ENCODE assay signal across 24 mouse cellular contexts in the genomic region with DNA sequence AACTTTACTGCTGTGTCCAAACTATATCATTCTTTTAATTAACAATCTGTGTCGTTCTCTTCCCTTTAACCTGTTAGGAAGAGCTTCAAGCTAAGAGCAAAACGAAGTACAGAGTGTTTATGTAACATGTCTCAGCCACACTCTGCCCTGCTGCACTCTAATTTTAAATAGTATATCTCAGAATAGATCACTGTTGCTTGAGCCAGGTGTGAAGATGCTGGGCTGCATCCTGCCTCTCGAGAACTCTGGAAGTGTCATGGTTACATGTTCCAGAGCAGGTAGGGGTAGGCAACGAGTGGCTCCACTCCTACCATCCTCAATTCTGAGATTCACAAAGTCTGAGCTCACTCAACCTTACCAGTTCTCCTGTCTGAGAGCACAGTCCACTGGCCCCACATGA.
DNase-seq lines count a peak whose midpoint lies in the region; TF ChIP-seq lines count a peak whose summit lies in the region.
"Had no signal": no experiment of that assay in that cellular context is flagged by ENCODE, and none has a peak within 500 bp of the region (broad histone marks: within the 10 kb centered on the region; RNA-seq: fewer than 3 reads in every experiment).

No protein-coding gene starts in this region.

- no peaks in the 10 kb centered on the region for H3K27me3 ChIP-seq in limb, embryonic 10.5 days (ENCODE audit: low read depth, poor library complexity, severe bottlenecking)
- H3K27me3 ChIP-seq: embryonic facial prominence, embryonic 12.5 days; embryonic facial prominence, embryonic 15.5 days; forebrain, embryonic 12.5 days had no signal

- peak overlapping the region; percentile 50 for H3K27ac ChIP-seq in left cerebral cortex, adult 2 months
- no peak overlapping the region for H3K27ac ChIP-seq in limb, embryonic 10.5 days
- H3K27ac ChIP-seq: embryonic facial prominence, embryonic 12.5 days; embryonic facial prominence, embryonic 15.5 days; forebrain, embryonic 12.5 days; gastrocnemius, adult 2 months; heart, adult 2 months; heart, embryonic 10.5 days; heart, embryonic 13.5 days; hindbrain, embryonic 14.5 days; hindbrain, postnatal 0 days had no signal

- no peak overlapping the region for H3K4me3 ChIP-seq in left cerebral cortex, adult 2 months
- no peak overlapping the region for H3K4me3 ChIP-seq in limb, embryonic 10.5 days
- H3K4me3 ChIP-seq: embryonic facial prominence, embryonic 12.5 days; embryonic facial prominence, embryonic 15.5 days; forebrain, embryonic 12.5 days; gastrocnemius, adult 2 months; heart, adult 2 months; heart, embryonic 10.5 days; heart, embryonic 13.5 days had no signal

- peak; percentile 24 to 29 for DNase-seq in frontal cortex, postnatal 36 days (ENCODE audit: low spot score in 2 of 2)
- DNase-seq in frontal cortex, postnatal 14 days (ENCODE audit: low spot score in 2 of 2) = no peak
- DNase-seq in left cerebral cortex, adult 2 months (ENCODE audit: extremely low spot score in 1 of 2, low spot score in 2 of 2) = peak in 1 of 2 experiments; percentile 31
- no peak for DNase-seq in left cerebral cortex, adult 8-10 months (ENCODE audit: low spot score in 2 of 2)
- peak; percentile 58 for DNase-seq in brain, adult 2 months (ENCODE audit: low read depth, low spot score)
- DNase-seq in limb, embryonic 10.5 days (ENCODE audit: low spot score) = peak; percentile 8
- DNase-seq in cerebellum, postnatal 36 days = no peak
- DNase-seq: adrenal gland, adult 2 months; adrenal gland, postnatal 14 days; cerebellum, adult 11-12 months; cerebellum, adult 8-10 months; cerebellum, postnatal 14 days; gastrocnemius, adult 2 months; gastrocnemius, postnatal 14 days; heart, adult 2 months; heart, postnatal 14 days; heart, postnatal 4 days had no signal

- peaks cover 15% of the 10 kb centered on the region for H3K4me1 ChIP-seq in limb, embryonic 10.5 days
- H3K4me1 ChIP-seq: embryonic facial prominence, embryonic 12.5 days; embryonic facial prominence, embryonic 15.5 days; heart, embryonic 10.5 days; heart, embryonic 13.5 days had no signal

- H3K9me3 ChIP-seq in limb, embryonic 10.5 days (replicated peaks) = no peaks in the 10 kb centered on the region
- H3K9me3 ChIP-seq: embryonic facial prominence, embryonic 12.5 days; embryonic facial prominence, embryonic 15.5 days; forebrain, embryonic 12.5 days; heart, embryonic 10.5 days; heart, embryonic 13.5 days had no signal

- 73% methylated on average over 4 of the region's 4 CpGs for WGBS in limb, embryonic 10.5 days

- TF ChIP-seq CTCF in left cerebral cortex, adult 2 months (IDR thresholded peaks at IDR 0.05) = no peak

- intact Hi-C loops in left cerebral cortex, adult 2 months (cut with DNase I) = no loop called here

- no peaks in the 10 kb centered on the region for H3K36me3 ChIP-seq in limb, embryonic 10.5 days
- H3K36me3 ChIP-seq: embryonic facial prominence, embryonic 12.5 days; embryonic facial prominence, embryonic 15.5 days; forebrain, embryonic 12.5 days; heart, embryonic 10.5 days; heart, embryonic 13.5 days had no signal

Comparison
In these comparisons a context has a peak if more than half of its experiments do, and no peak if none do; other contexts are left out.
1. DNase-seq: peak in frontal cortex, postnatal 36 days (2 of 2), brain, adult 2 months (single experiment) and limb, embryonic 10.5 days (single experiment); none in frontal cortex, postnatal 14 days (0 of 2), left cerebral cortex, adult 8-10 months (0 of 2) and cerebellum, postnatal 36 days (0 of 2).